Mouse (Mus musculus) lung, adult 18-20 months (tissue): ENCODE measurements around the gene Dnah7b.
"Not testable (repeated sequence)": the region's sequence is repeated elsewhere in the genome, so short reads cannot be mapped to it uniquely, and the experiment has no call there.

ENCODE experiments used
- DNase-seq, 2 experiments: peaks; one replicate each; pipeline ENCODE4 v3.0.0; 2022; ENCODE audit warnings: mixed read lengths in 2 of 2

Gene Dnah7b

DNA sequence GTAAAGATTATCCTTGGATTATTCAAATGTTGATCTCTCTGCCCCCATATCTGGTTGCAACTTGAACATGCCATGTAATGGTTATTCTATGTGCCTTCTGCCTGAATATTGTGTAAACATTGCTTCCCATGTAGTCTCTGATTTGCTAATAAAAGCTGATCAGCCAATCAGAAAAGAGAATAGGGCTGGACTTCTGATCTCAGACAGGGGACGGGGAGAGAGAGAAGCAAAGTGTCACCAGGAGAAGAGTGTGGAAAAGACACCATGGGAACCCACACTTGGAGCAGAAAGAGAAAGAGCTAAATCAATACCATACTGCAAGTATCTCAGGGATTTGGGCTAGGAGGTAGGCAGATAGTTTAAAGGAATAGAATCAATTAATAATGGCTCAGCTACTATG is at the start of gene Dnah7b:
Dnah7b (plus strand) TSS at position 301 of the 400 bp plus-strand sequence.
- DNase-seq = no peak

DNA sequence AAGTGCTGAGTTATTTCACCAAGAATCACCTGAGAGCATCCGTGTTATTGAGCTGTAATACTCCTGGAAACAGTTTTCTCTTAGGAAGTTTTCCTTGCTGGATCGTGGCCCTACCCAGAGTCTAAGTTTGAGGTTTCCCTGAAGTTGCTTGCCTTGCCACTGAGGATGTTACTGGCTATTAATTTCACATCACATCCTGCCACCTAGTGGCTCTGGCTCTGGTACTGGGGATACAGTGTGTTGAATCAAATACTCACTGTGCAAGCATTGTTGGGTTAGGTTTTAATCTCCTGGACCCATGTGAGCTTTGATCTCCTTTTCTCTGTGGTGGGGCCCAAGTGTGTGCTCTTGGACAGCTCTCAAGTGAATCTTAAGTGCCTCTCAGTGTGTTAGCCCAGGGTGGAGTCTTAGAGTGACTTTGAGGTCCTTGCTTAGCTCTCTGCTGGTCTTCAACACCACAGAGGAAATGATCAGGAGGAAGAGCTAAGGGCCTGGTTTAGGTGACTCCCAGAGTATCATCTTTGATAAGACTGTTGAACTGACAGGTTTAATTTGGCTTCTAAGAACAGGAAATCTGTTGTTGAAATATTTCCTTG is 47.6 kb upstream of the Dnah7b start:
- DNase-seq = peak in 1 of 2 experiments; percentile 5

DNA sequence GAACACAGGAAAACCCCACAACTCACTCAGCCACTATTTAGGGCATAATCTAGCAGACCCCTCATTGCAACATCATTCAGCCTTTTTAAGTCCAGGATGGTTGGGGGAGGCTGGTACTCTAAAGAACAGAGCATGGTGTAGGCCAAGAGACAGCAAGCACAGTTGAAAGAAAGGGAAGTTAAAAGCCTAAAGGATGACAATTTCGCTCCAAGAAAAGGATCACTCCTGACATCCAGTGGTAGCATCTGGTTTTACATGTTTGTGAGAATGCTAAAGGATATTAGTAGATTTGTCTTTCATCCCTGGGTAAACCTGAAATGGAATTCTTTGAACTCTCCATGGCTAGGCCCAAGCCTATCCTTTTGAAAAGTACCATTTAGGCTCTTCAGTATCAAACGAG is 43.9 kb upstream of the Dnah7b start:
- no peak for DNase-seq

DNA sequence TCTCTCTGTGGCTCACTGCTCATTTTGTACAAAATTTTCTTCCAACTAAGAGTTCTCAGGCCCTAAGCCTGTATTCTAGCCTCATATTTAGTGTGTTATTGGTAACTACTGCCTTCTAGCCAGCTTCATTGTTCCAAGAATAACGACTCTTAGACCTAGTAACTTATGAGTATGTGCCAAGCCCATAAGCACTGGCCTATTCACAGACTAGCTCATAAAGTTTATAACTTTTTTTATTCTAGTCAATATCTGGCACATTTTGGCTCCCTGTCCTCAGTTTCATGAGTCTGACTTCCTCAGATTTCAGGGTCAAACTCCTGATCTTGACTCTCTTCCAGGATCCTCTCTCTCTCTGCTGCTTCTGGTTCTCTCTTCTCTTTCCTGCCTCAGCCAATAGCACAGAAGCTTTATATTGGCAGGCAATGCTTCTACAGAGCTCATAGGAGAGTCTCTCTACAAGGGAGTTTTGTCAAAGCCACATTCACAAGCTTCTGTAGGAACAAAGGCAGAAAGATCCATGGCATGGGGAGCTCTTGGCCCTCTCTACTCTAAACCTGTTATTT is 34.0 kb upstream of the Dnah7b start:
- DNase-seq = no peak

DNA sequence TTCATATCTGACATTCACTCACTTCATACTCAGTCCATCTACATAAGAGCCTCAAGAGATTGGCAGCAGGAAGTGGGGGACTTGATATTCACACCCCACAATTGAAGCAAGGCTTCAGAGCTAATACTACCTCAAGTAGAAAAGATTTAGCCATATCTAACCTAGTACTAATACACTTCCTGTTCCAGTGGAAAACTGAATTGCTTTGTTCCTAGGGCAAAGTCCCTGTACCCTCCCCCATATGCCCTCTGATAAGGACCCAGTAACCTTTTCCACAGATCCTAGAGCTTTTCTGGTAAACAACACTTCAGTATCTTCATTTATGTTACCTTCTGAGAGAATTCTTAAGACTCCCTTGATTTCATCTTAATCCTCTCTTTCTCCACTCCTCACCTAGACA is 17.9 kb upstream of the Dnah7b start:
- no peak for DNase-seq

DNA sequence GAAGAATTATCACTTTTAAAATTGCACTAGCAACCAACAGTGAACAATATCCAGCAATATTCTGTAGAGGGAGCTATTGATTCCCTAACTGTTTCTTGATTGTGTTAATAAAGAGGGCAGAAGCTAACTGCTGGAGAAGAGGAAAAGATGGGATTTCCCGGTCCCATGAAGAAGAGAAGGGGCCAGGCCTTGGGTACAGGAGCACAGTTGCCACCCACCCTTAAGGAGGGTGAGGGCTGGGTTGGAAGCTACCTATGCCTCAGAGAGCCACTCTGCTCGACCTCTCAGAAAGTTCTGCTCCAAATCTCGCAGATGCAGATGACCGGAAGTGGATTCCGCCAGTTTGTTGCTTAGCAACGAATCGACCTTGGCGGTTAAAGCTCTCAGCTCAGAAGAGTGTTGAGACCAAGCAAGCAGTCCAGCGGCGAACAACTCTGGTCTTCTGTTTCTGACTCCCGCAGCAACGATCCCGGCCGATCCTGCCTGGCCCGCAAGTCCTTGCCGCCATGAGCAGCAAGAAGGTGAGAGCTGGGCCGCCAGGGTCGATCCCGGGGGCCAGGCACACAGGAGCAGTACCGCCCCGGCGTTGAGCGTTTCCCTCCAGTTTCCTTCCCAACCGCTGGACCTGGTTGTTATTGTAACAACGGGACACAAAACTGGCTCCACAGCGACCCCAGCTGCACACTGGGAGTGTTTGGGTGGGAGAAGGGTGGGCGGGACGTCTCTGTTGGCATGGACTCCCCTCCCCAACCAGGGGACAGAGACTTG is 553 bp downstream of the Dnah7b start:
- DNase-seq = peak; percentile 37 to 67

DNA sequence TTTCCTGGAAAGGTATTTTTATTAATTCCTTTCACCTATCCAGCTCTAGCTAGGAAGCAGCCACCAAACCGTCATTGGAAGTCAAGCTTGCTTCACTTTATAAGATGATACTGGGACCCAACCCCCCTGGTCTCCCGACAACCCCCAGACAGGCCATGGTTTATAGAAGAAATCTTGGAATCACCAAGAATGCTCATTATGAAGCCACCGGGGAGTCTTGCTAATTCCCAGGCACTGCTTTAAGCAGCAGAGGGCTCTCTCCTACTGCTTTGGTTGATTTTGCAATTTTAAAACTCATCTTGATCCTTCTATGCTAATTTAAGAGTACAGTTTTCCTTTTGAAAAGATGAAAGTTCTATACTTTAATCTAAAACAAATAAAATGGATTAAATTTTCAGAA is 2.7 kb downstream of the Dnah7b start:
- not testable (repeated sequence) for DNase-seq

DNA sequence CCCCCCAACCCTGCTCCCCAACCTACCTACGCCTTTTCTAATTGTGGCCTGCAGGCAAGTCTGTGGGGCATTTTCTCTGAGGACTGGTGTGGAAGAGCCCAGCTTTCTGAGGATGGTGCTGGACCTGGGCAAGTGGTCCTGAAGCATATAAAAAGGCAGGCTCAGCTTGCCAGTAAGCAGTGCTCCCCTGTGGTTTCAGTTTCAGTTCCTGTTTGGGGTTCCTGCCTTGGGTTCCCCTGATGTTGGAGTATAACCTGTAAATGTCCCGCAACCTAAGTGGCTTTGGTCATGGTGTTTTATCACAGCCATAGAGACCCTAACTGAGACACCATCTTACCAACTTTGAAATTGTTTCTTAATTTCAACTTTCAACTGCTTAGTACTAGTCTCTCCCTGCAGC is 11.8 kb downstream of the Dnah7b start:
- no peak for DNase-seq

DNA sequence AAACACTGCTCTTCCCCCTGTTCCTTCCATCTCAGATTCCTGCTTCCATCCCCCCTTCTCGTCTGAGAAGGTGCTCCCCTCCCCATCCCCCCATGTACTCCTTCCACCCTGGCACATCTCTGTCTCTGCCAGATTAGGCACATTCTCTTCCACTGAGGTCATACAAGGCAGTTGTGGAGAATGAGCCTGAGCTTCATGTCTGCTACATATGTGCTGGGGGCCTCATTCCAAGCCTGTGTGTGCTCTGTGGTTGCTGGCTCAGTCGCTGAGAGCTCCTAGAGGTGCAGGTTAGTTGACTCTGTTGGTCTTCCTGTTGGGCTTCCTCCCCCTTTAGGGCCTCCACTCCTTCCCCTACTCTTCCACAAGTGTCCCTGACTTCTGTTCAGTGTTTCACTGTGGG is 34.4 kb downstream of the Dnah7b start:
- DNase-seq = no peak

DNA sequence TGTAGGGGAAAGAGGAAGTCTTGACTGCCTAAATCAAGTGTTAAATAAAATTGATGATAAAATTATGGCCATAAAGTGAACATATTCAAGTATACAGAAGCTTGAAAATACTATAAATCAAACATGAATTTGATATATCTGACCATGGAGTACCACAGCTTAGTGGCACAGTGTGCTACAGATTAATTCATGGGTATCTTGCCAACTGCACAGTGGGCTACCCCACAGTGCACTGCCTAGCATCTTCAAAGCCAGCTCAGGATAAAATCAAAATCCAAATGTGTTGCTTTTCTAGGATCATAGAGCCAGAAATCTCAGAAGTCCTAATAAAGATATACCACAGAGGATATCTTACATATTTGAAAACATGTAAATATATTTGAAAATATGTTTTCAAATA is 46.5 kb downstream of the Dnah7b start:
- not testable (repeated sequence) for DNase-seq

DNA sequence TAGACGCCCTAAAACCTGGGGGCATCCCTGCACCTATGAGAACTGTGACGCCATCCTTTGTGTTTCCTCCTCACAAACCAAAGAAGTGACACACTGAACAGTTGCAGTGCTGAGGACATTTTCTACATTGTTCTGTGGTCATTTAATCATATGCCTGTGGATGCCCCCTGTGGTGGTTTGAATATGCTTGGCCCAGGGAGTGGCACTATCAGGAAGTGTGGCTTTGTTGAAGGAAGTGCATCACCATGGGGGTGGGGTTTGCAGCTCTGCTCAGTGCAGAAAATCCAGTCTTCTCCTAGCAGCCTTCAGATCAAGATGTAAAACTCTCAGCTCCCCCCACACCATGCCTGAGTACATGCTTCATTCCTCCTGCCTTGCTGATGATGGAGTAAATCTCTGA is 51.1 kb downstream of the Dnah7b start:
- DNase-seq = not testable (repeated sequence)

DNA sequence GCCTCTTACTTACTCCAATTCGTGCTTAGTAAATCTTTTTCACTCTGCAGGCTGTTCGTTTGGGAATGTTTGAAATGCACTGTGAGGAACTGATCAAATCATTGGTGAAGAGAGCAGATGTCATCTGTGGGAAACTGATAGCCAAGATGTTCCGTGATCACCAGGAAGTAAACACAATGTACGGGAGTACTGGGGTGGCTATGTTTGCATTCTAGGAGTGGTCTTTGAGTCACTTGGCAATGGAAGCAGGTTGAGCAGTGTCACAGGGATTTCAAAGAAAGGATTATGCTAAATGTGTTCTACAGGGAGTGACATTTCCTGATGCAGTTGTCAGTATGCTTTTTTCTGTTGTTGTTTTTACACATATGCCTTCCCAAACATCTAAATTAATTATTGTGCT is 61.9 kb downstream of the Dnah7b start:
- DNase-seq = no peak

DNA sequence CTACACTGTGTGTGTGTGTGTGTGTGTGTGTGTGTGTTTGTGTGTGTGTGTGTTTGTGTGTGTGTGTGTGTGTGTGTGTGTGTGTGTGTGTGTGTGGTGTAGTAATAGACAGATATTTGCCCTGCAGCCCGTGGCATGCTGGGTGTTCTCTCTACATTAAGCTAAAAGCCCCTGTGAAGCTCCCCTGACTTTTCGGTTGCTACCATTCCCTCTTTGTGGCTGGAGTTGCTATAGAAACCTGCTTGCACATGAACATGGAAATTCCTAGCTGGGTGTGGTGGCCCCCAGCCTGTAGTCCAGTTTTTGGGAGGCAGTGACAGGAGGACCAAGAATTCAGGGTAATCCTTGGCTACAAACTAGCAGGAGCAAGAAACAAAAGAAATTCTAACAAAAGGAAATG is 130.7 kb downstream of the Dnah7b start:
- not testable (repeated sequence) for DNase-seq

DNA sequence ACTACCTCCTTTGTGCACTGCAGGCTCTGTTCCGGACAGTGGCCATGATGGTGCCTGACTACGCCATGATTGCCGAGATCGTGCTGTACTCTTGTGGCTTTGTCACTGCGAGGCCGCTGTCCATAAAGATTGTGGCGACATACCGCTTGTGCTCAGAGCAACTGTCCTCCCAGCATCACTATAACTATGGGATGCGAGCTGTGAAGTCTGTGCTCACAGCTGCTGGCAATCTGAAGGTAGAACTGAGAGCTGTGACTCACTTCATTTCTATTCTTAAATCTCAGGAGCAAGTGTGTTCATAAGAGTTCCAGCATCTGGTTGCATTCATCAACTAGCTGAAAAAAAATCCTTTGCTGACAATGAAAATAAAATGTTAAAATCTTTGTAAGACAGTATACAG is 135.1 kb downstream of the Dnah7b start:
- DNase-seq = not testable (repeated sequence)

DNA sequence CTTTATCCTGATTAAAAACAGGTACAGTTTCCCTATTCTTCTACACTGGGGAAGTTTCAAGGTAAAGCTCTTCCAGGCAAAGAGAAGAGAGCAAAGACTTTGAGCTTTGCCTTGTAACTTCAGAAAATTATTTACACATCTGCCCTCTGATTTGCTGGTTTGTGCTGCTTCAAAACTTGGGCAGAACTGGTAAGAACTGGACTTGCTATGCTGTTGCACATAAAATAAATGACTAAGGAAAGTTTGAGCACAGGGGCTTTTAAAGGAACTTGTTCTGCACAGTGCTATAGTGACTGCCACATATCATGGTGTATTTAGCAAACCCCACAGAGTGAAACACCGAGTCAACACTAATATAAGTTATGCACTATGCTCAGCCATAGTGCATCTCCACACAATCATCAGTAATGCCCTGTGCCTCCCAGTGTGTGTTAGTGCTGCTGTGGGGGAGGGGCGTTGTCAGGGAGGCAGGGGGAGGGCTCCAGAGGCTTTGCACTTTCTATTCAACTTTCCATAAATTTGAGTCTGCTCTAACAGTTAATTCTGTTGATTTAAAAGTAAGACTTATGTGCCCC is 144.0 kb downstream of the Dnah7b start:
- not testable (repeated sequence) for DNase-seq

DNA sequence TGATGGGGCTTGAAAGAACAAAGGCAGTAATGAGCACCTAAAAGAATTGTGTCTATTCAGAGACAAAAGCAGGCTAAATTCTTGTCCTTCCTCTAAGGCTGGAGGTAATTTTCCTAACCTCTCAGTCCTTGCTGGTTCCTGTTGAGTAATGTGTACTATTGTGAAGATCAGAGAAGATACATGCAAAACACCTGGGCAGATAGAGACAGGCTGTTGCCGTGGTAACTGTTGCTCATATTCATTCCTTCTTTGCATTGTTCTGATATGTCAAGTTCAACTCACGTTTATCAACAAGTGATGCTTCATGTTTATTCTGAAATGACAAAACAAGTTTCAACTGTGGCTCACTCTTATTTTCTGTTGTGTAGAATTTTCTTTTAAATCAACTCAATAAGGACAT is 156.6 kb downstream of the Dnah7b start:
- not testable (repeated sequence) for DNase-seq

DNA sequence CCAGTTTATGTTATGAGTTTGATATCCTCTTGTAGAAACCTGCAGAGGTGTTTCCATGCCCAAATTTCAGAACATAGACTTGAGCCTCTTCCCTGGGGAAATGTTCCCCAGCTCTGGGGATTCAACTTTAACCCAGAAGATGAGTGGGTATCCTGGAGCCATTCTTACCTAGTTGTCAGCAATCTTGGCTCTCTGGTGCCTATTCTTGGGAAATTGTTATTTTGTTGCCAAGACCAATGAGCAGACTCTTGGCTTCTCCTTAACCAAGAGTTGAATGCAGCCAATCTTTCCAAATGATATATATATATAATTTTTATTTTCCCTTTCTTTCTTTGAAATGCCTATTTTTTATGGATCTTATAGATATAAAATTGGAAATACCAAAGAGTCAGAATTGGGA is 160.0 kb downstream of the Dnah7b start:
- DNase-seq = not testable (repeated sequence)

DNA sequence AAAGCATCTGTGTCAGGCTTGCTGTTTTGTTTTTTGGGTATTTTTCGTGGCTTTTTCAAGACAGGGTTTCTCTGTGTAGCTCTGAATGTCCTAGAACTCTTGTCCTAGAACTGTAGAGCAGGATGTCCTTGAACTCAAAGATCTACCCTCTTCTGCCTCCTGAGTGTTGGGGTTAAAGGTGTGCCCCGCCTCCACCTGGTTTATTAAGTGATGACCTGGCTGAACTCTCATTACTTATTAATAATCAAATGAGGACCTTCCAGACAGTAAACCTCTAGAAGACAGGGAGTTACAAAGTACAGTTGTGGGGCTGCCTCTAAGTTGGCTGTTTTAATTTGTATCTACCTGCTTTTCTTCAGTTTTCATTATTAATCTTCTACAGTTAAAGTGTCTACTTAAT is 202.7 kb downstream of the Dnah7b start:
- not testable (repeated sequence) for DNase-seq

DNA sequence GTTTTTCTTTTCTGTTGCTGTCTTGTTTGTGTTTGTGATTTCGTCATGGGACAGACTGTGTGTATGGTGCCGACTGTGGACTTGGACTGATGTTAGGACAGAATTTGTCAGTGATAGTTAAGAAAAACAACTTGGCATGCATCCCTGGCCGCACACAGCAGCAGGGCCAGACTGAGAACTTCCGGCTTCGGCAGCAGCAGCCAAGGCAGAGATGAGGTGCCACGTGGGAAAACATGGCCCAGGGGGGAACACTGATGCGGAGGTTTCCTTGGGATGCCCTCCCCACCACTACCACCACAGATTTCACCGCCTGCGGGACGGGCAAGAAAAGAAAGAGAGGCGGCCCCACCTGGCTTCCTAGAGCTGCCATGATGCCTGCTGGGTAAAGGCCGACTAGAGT is 205.8 kb downstream of the Dnah7b start:
- DNase-seq = no peak

DNA sequence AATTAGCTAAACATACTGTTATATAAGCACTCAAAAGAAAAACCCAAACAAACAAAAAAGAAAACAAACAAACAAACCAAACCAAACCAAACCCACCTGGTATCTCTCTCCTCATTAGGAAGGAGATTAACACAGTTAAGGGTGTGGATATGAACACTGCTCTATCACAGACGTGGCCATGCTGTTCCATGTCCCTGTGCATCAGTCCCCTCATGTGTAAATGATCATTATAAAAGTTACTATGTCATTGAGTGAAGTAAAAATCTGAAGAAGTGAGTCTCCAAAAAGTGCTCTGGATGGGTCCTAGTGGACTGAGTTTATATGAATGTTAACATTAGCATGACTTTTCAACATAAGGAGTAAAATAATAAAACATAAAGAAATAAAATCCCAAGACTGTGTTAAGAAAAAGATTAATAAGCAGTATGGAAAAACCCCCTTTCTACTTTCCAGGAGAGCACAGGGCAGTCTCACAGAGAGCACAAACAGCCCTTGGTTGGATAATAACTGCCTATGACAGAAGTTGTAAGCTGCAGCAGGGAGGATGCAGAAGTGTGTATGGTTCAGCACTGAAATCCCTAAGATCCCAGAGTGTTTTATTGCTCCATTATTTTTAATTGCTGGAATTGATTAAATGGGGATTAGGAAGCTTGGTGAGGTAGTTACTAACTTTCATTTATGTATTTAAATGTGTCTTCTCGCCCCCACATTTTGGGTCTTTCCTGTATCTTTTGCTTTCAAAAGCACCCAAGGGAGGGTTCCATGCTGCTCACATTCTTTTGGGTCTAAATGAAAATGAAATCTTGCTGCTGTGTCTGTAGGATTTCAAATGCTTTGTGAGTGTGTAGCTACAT is 212.2 kb downstream of the Dnah7b start:
- DNase-seq = not testable (repeated sequence)

DNA sequence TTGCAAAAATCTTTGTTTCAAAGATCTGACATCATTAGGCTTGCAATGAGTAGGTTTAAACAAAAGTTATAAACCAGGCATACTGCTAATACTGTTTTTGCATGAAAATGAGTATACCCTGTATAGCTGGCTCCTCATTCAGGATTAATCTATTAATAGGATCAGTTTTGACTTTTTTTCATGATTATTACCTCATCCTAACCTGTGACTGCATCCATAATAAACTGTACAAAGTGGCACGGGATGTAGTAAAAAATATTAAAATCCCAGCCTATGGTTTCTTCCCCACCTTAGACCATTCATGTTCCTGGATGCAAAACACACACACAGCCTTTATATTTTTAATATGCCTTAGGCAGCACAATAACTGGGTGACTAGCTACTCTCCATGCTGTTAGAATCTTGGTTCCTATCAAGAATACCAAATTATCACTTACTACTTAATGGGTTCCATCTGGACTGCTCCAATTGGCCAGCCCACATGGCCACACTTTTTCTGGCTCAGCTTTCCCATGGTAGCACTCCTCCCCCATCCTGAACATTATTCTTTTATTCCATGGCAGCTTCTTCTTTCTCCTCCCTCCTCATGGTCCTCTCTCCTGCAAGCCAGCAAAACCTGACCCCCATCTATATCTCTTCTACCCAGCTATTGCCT is 212.9 kb downstream of the Dnah7b start:
- not testable (repeated sequence) for DNase-seq

DNA sequence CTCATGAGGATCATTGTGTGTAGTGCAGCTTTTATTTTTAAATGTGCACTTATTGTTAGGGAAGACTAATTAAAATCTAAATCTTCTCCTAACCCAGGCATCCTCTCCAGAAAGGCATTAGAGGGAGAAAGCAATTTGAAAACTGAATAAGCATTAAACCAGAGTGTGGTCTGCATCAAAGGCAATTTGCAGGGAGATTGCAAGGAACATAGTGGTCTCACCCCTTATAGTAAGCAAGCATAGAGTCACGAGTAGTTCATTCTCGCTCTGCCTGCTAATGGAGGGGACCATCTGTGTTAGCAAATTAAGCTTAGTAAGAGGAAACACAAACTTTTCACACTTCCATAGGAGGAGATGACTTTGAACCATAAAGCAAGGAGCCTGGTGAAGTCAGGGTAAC is 228.3 kb downstream of the Dnah7b start:
- DNase-seq = not testable (repeated sequence)
